In the genomic region with DNA sequence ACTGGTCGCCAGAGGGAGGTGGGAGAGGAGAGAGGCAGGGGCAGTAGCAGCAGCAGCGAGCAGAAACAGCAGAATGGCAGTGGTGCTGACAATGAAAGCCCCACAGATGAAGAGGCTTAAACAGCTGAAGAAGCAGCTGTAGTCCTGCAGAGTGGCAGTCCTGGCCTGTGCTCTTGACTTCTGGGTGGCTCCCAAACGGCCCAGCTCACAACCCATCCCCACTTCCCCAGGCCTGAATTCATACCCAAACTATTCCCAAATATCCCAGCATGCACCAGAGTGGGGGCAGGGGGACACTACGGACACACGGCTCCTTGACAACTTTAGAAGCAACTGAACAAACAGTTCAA, we compare ENCODE assay signal across 9 mouse cellular contexts. TPM values are rescaled to one million over a fixed set of nuclear protein-coding genes. Genes with fewer than 3 reads are reported as not detected.
DNase-seq lines count a peak whose midpoint lies in the region; ATAC-seq and TF ChIP-seq lines count a peak whose summit lies in the region.
"Had no signal": no experiment of that assay in that cellular context is flagged by ENCODE, and none has a peak within 500 bp of the region (broad histone marks: within the 10 kb centered on the region; RNA-seq: fewer than 3 reads in every experiment).

No protein-coding gene starts in this region.

- H3K27ac ChIP-seq in heart, adult 2 months, result peak overlapping the region; percentile 41
- H3K27ac ChIP-seq in embryonic facial prominence, embryonic 11.5 days (replicated peaks; ENCODE audit: low read depth, low read length), result no peak overlapping the region
- H3K27ac ChIP-seq in hindbrain, embryonic 10.5 days, result peak overlapping the region; percentile 79
- peak overlapping the region; percentile 77 for H3K27ac ChIP-seq in midbrain, embryonic 11.5 days (ENCODE audit: low read depth, low read length)

- H3K36me3 ChIP-seq in heart, adult 2 months (ENCODE audit: control insufficient read depth, insufficient read depth, low read length), result peaks cover 9% of the 10 kb centered on the region
- no peaks in the 10 kb centered on the region; the same call in 1 of the 2 replicates for H3K36me3 ChIP-seq in embryonic facial prominence, embryonic 11.5 days (replicated peaks; ENCODE audit: control insufficient read depth, insufficient read depth, low read depth, low read length)
- H3K36me3 ChIP-seq in hindbrain, embryonic 10.5 days, result peaks cover 16% of the 10 kb centered on the region; the same call in 1 of the 2 replicates
- no peaks in the 10 kb centered on the region for H3K36me3 ChIP-seq in midbrain, embryonic 11.5 days (ENCODE audit: control insufficient read depth, insufficient read depth, low read length)

- H3K79me2 ChIP-seq in heart, adult 2 months (replicated peaks; ENCODE audit: control insufficient read depth, insufficient read depth, low read length), result peaks cover 6% of the 10 kb centered on the region; the same call in 1 of the 2 replicates

- H3K4me3 ChIP-seq in heart, adult 2 months, result no peak overlapping the region
- H3K4me3 ChIP-seq in embryonic facial prominence, embryonic 11.5 days (ENCODE audit: low read depth, low read length), result no peak overlapping the region
- no peak overlapping the region; the same call in 1 of the 2 replicates for H3K4me3 ChIP-seq in hindbrain, embryonic 10.5 days
- H3K4me3 ChIP-seq in midbrain, embryonic 11.5 days (ENCODE audit: low read depth, low read length), result no peak overlapping the region
- H3K4me3 ChIP-seq: erythroblast, embryonic 14.5 days had no signal

- intact Hi-C loops in heart, adult 2 months (cut with DNase I), result no loop called here

- H3K9me3 ChIP-seq in embryonic facial prominence, embryonic 11.5 days (replicated peaks; ENCODE audit: control insufficient read depth, low read length), result no peaks in the 10 kb centered on the region
- 0 out of 2 replicates have a peak, but pooled peaks cover 3% of the 10 kb centered on the region for H3K9me3 ChIP-seq in hindbrain, embryonic 10.5 days
- H3K9me3 ChIP-seq in midbrain, embryonic 11.5 days (ENCODE audit: control insufficient read depth, low read length), result no peaks in the 10 kb centered on the region; the same call in 1 of the 2 replicates

- no peak overlapping the region for H3K4me2 ChIP-seq in embryonic facial prominence, embryonic 11.5 days (ENCODE audit: low read depth, low read length)
- H3K4me2 ChIP-seq in midbrain, embryonic 11.5 days, result peak overlapping the region; percentile 12; the same call in 1 of the 2 replicates

- TF ChIP-seq CTCF in heart, adult 2 months (IDR thresholded peaks at IDR 0.05), result no peak

- peaks cover 14% of the 10 kb centered on the region for H3K4me1 ChIP-seq in heart, adult 2 months (ENCODE audit: control insufficient read depth, insufficient read depth, low read length)
- H3K4me1 ChIP-seq in embryonic facial prominence, embryonic 11.5 days (ENCODE audit: control insufficient read depth, insufficient read depth, low read length), result no peaks in the 10 kb centered on the region
- peaks cover 24% of the 10 kb centered on the region for H3K4me1 ChIP-seq in hindbrain, embryonic 10.5 days (replicated peaks)
- H3K4me1 ChIP-seq in midbrain, embryonic 11.5 days (ENCODE audit: control insufficient read depth, insufficient read depth, low read length), result peaks cover 18% of the 10 kb centered on the region

- no peaks in the 10 kb centered on the region for H3K27me3 ChIP-seq in heart, adult 2 months (ENCODE audit: control insufficient read depth, insufficient read depth, low read length)
- no peaks in the 10 kb centered on the region for H3K27me3 ChIP-seq in embryonic facial prominence, embryonic 11.5 days (ENCODE audit: control insufficient read depth, insufficient read depth, low read length)
- no peaks in the 10 kb centered on the region for H3K27me3 ChIP-seq in hindbrain, embryonic 10.5 days (ENCODE audit: insufficient read depth, poor library complexity, severe bottlenecking)
- no peaks in the 10 kb centered on the region for H3K27me3 ChIP-seq in midbrain, embryonic 11.5 days (ENCODE audit: control insufficient read depth, insufficient read depth, low read length)

- TF ChIP-seq EP300 in heart, adult 2 months (IDR thresholded peaks at IDR 0.05; ENCODE audit: insufficient read depth, low read depth, low read length), result no peak

- H3K9ac ChIP-seq in heart, adult 2 months (ENCODE audit: low read depth, low read length), result 0 out of 2 replicates have a peak overlapping the region, but pooled peaks have one; percentile 49
- no peak overlapping the region for H3K9ac ChIP-seq in embryonic facial prominence, embryonic 11.5 days (replicated peaks; ENCODE audit: low read length)
- peak overlapping the region; percentile 43; the same call in 1 of the 2 replicates for H3K9ac ChIP-seq in midbrain, embryonic 11.5 days (ENCODE audit: low read length)

- peak; percentile 31 to 32 for DNase-seq in heart, adult 2 months
- DNase-seq in heart, adult 9 months (ENCODE audit: low spot score in 2 of 2), result no peak
- no peak for DNase-seq in embryonic facial prominence, embryonic 11.5 days (ENCODE audit: low spot score)
- DNase-seq in hindbrain, embryonic 10.5 days (ENCODE audit: low spot score), result no peak
- DNase-seq in midbrain, embryonic 11.5 days (ENCODE audit: low spot score, missing footprints), result no peak
- no peak for DNase-seq in cerebellum, adult 9-10 months
- DNase-seq in frontal cortex, adult 2 months (ENCODE audit: extremely low spot score in 1 of 2, low spot score in 1 of 2), result no peak

- ATAC-seq in embryonic facial prominence, embryonic 11.5 days (replicated peaks; ENCODE audit: insufficient number of reproducible peaks, low FRiP score, low TSS enrichment, low read depth), result peak; percentile 52; the same call in 1 of the 2 replicates
- peak; percentile 79; the same call in 1 of the 2 replicates for ATAC-seq in midbrain, embryonic 11.5 days (ENCODE audit: low FRiP score)
- no peak for ATAC-seq in megakaryocyte-erythroid progenitor cell, adult 5-6 weeks (replicated peaks; ENCODE audit: low FRiP score, low TSS enrichment, poor library complexity, severe bottlenecking)

- no peak for TF ChIP-seq POLR2A in heart, adult 2 months (IDR thresholded peaks at IDR 0.05; ENCODE audit: insufficient read depth, low read depth, low read length)

- WGBS in heart, adult 2 months, result 13% methylated on average over 5 of the region's 5 CpGs
- WGBS in embryonic facial prominence, embryonic 11.5 days, result 36% methylated on average over 5 of the region's 5 CpGs
- 26% methylated on average over 5 of the region's 5 CpGs for WGBS in hindbrain, embryonic 10.5 days
- 4% methylated on average over 5 of the region's 5 CpGs for WGBS in midbrain, embryonic 11.5 days

RNA-seq across cellular contexts. Expression of gene Memo1, which starts 30.2 kb away (rescaled TPM):
- 10 to 100 TPM; 56.7 to 66.7 TPM for total RNA-seq in heart, adult 2 months (2021)
- 70.8 and 77.6 TPM in 2 replicates for polyA plus RNA-seq in heart, adult 2 months (2012; rRNA removed)
- polyA plus RNA-seq in embryonic facial prominence, embryonic 11.5 days (2014; fragmentation: Nextera tagmentation; extraction: Ambion mirVana), result 85.4 and 88.7 TPM in 2 replicates
- polyA plus RNA-seq in hindbrain, embryonic 10.5 days (2016; fragmentation: Nextera tagmentation; extraction: Ambion mirVana), result 76.8 and 86.9 TPM in 2 replicates
- 85.9 and 90.2 TPM in 2 replicates for polyA plus RNA-seq in midbrain, embryonic 11.5 days (2014; fragmentation: Nextera tagmentation; extraction: Ambion mirVana)
- 148 and 172 TPM in 2 replicates for total RNA-seq in megakaryocyte-erythroid progenitor cell, adult 5-6 weeks (2014; fragmentation: Nextera tagmentation)
- 197 and 201 TPM in 2 replicates for total RNA-seq in megakaryocyte-erythroid progenitor cell, adult 5-6 weeks (2017)
- polyA plus RNA-seq in frontal cortex, adult 2 months (2012; rRNA removed), result 51.8 and 58.4 TPM in 2 replicates

RNA-seq across cellular contexts. Expression of gene Dpy30, which starts 58.6 kb away (rescaled TPM):
- total RNA-seq in heart, adult 2 months (2021), result 10 to 100 TPM; 39.5 to 47.3 TPM
- polyA plus RNA-seq in heart, adult 2 months (2012; rRNA removed), result 34.6 and 47.3 TPM in 2 replicates
- polyA plus RNA-seq in embryonic facial prominence, embryonic 11.5 days (2014; fragmentation: Nextera tagmentation; extraction: Ambion mirVana), result 276 and 302 TPM in 2 replicates
- 266 and 284 TPM in 2 replicates for polyA plus RNA-seq in hindbrain, embryonic 10.5 days (2016; fragmentation: Nextera tagmentation; extraction: Ambion mirVana)
- 276 and 277 TPM in 2 replicates for polyA plus RNA-seq in midbrain, embryonic 11.5 days (2014; fragmentation: Nextera tagmentation; extraction: Ambion mirVana)
- total RNA-seq in megakaryocyte-erythroid progenitor cell, adult 5-6 weeks (2014; fragmentation: Nextera tagmentation), result 233 and 253 TPM in 2 replicates
- 114 and 178 TPM in 2 replicates for total RNA-seq in megakaryocyte-erythroid progenitor cell, adult 5-6 weeks (2017)
- 71.9 and 86.0 TPM in 2 replicates for polyA plus RNA-seq in frontal cortex, adult 2 months (2012; rRNA removed)

Comparison
In these comparisons a context has a peak if more than half of its experiments do, and no peak if none do; other contexts are left out.
1. DNase-seq: peak in heart, adult 2 months (2 of 2); none in heart, adult 9 months (0 of 2), embryonic facial prominence, embryonic 11.5 days (single experiment), hindbrain, embryonic 10.5 days (single experiment), midbrain, embryonic 11.5 days (single experiment), cerebellum, adult 9-10 months (single experiment) and frontal cortex, adult 2 months (0 of 2).